Mouse (Mus musculus) limb, embryonic 13.5 days (tissue): Measurements from ENCODE around the gene Apopt1. TPM values are rescaled to one million over a fixed set of nuclear protein-coding genes. Genes with fewer than 3 reads are reported as not detected.
A peak's percentile ranks its signal among the peaks of the same experiment; 100 is the strongest.

ENCODE experiments used
- ATAC-seq: fragments of 200-750 bp; cut with Nextera tagmentation; 2 replicates; pipeline ENCODE4 v1.8.0; 2017; ENCODE audit warnings: low read depth, moderate number of reproducible peaks, moderate TSS enrichment; ENCODE audit not compliant: low FRiP score
- H3K27ac ChIP-seq: fragments of 300-500 bp; sonication (generic); 2 replicates; pipeline ENCODE4 v1.5.1; 2015; ENCODE audit warnings: inconsistent platforms, mild to moderate bottlenecking, moderate library complexity
- H3K27me3 ChIP-seq: fragments of 300-500 bp; sonication (generic); 2 replicates; pipeline ENCODE4 v1.6.1; 2015; ENCODE audit warnings: mild to moderate bottlenecking, inconsistent platforms
- H3K36me3 ChIP-seq: fragments of 300-500 bp; sonication (generic); 2 replicates; pipeline ENCODE4 v1.6.1; 2015; ENCODE audit warnings: inconsistent platforms, mild to moderate bottlenecking, moderate library complexity
- H3K4me1 ChIP-seq: fragments of 300-500 bp; sonication (generic); 2 replicates; pipeline ENCODE4 v1.6.1; 2015; ENCODE audit warnings: inconsistent platforms
- H3K4me2 ChIP-seq: fragments of 300-500 bp; sonication (generic); replicated peaks from 2 replicates; pipeline ENCODE4 v1.6.1; 2015; ENCODE audit warnings: inconsistent platforms, mild to moderate bottlenecking, moderate library complexity
- H3K4me3 ChIP-seq: fragments of 300-500 bp; sonication (generic); 2 replicates; pipeline ENCODE4 v1.5.1; 2015; ENCODE audit warnings: moderate library complexity, mild to moderate bottlenecking, inconsistent platforms
- H3K9ac ChIP-seq: fragments of 300-500 bp; sonication (generic); 2 replicates; pipeline ENCODE4 v1.6.1; 2015; ENCODE audit warnings: mild to moderate bottlenecking, inconsistent platforms
- H3K9me3 ChIP-seq: fragments of 300-500 bp; sonication (generic); 2 replicates; pipeline ENCODE4 v1.6.1; 2016; ENCODE audit warnings: inconsistent platforms
- WGBS: fragments of 180-500 bp; shearing (Covaris S2); methylation state at CpG from one replicate; pipeline ENCODE4 v1.1.7; 2015; 5-methylcytosine and 5-hydroxymethylcytosine counted together
- polyA plus RNA-seq: library from polyadenylated mRNA; unstranded; fragments of >200 nt; fragmentation: Nextera tagmentation; extraction: Ambion mirVana; gene quantifications from 2 replicates; pipeline ENCODE4 v1.2.1, GENCODE M21; 2015

Gene Apopt1
- polyA plus RNA-seq, 1 experiment from 2014 or later = 60.8 TPM

DNA sequence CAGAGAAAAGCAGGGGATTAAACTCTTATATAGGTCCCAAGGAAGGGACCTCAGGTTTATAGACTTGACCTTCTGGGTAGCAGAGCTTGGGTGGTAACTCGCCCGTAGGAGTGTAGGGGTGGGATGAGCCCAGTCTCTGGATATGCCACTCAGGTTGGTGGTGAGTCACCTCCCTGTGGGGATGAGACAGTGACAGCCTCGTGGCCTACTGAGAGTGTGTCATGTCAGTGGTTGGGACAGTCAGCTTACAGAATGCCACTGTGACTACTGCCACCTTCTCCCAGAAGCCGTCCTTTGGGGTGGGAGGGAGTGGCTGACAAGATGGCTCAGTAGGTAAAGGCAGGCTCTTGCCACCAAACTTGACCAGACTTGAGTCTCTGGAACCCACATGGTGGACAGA lies 26.7 kb upstream of the Apopt1 start:
- no peak for ATAC-seq
- Histone ChIP-seq H3K9ac (no peak overlapping the region), H3K27ac (no peak overlapping the region), H3K4me3 (no peak overlapping the region), H3K9me3 (no peaks in the 10 kb centered on the region), H3K4me2 (no peak overlapping the region), H3K36me3 (peaks cover 25% of the 10 kb centered on the region), H3K27me3 (no peaks in the 10 kb centered on the region), H3K4me1 (peaks cover 18% of the 10 kb centered on the region)
- 77% methylated on average over 4 of the region's 4 CpGs for WGBS

DNA sequence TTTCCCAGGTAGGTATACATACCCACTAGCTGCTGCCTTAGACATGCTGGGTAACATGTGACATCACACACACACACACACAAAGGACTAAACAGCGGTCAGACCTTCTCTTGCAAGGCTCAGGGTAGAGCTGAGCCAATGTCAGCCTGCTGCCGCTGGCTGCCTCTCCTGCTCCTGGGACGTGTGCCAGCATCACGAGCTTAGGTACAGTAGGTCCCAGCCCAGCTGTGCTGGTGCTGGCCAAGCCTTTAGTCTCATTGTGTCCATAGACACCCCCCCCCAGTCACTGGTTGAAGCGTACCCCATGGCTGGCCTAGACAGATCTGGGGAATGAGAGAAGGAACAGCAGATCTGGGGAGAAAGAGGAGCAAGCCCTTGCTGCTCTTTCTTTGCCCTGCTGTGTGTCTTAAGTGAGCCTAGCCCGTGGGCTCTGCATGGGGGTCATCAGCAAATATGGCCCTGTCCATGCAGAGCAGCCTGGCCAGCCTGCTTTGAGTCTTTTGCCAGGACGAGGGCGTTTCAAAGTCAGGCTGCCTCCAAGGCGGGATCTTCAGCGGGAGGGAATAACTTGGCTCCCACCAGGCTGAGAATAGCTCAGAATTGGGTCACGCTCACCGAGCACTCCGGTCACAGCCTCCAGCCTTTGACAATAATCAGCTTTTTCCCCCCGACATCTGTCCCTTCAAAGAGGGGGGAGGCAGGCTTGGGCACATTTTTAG lies 25.6 kb upstream of the Apopt1 start:
- H3K4me1 ChIP-seq = peaks cover 23% of the 10 kb centered on the region
- no peak; the same call in 1 of the 2 replicates for ATAC-seq
- no peak overlapping the region for H3K9ac ChIP-seq
- H3K4me3 ChIP-seq = no peak overlapping the region
- no peak overlapping the region for H3K27ac ChIP-seq
- no peaks in the 10 kb centered on the region for H3K27me3 ChIP-seq
- H3K4me2 ChIP-seq = no peak overlapping the region
- WGBS = 42% methylated on average over 14 of the region's 14 CpGs
- H3K36me3 ChIP-seq = peaks cover 14% of the 10 kb centered on the region
- H3K9me3 ChIP-seq = no peaks in the 10 kb centered on the region

DNA sequence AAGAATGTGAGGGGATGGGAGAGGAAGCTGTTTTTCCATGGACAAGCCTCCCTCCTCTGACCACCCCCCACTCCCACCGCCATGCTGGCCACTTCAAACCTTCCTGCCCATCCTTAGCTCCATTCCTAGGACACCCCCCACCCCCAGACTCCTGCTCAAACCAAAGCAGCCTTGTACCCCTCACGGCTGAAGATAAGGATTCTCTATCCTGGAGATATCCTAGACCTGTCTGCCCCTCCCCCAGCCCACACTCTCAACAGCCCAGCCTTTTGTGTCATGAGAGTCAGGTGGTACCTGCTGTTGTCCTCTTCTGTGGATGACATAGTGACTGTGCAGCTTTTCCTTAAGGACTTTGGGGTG lies 25.0 kb upstream of the Apopt1 start:
- no peak overlapping the region for H3K4me3 ChIP-seq
- 61% methylated on average over 2 of the region's 2 CpGs for whole genome bisulfite sequencing
- H3K9me3 ChIP-seq = no peaks in the 10 kb centered on the region
- peaks cover 9% of the 10 kb centered on the region for H3K36me3 ChIP-seq
- no peak for ATAC-seq
- no peak overlapping the region for H3K27ac ChIP-seq
- no peak overlapping the region for H3K9ac ChIP-seq
- no peaks in the 10 kb centered on the region for H3K27me3 ChIP-seq
- H3K4me1 ChIP-seq = peaks cover 28% of the 10 kb centered on the region
- no peak overlapping the region for H3K4me2 ChIP-seq

DNA sequence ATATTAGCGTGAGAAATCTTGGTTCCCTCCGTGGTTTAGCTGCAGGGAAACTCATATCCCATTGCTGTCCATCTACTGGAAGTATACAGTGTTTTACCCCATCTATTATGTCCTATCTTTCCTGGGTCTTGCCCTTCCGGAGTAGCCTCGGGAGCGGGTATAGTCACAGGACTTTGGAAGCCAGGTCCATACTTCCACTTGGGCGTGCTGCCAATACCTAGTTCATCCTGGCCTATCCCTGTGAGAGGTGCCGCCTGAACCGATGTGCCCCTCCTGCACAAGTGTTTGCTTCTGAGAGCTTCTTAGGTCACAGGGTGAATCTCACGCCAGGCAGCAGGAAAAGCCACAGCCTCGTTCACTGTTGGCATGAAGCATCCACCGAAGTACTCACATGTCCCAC lies 23.6 kb upstream of the Apopt1 start:
- no peaks in the 10 kb centered on the region for H3K36me3 ChIP-seq
- no peaks in the 10 kb centered on the region for H3K27me3 ChIP-seq
- H3K4me2 ChIP-seq = no peak overlapping the region
- WGBS = 85% methylated on average over 11 of the region's 11 CpGs
- peaks cover 42% of the 10 kb centered on the region for H3K4me1 ChIP-seq
- ATAC-seq = no peak
- H3K4me3 ChIP-seq = no peak overlapping the region
- H3K27ac ChIP-seq = no peak overlapping the region
- H3K9me3 ChIP-seq = no peaks in the 10 kb centered on the region
- no peak overlapping the region for H3K9ac ChIP-seq

DNA sequence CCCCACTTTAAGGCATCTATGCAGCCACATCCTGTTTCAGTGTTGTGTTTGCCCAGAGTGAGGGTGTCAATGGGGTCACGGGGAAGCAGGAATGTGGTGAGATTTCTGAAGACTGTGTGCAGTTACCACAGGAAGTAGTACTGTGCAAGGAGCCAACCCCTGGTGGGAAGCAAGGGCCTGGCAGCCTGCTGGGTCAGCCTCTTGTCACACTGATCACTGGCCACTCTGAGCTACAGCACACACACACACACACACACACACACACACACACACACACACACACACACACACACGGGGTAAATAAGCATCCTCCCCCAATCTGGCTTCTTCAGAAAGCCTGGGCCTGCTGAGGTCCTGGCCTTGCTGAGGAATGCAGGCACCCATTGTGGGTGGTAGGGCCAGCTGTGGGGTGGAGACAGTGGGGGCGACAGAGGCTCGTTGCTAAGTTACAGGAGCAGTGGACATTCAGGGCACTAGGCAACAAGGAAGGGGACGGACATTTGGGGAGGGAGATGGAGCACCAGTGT lies 21.7 kb upstream of the Apopt1 start:
- H3K27ac ChIP-seq = no peak overlapping the region
- H3K4me2 ChIP-seq = no peak overlapping the region
- no peaks in the 10 kb centered on the region for H3K9me3 ChIP-seq
- no peaks in the 10 kb centered on the region for H3K27me3 ChIP-seq
- no peaks in the 10 kb centered on the region for H3K36me3 ChIP-seq
- no peak overlapping the region for H3K4me3 ChIP-seq
- H3K4me1 ChIP-seq = peaks cover 50% of the 10 kb centered on the region
- WGBS = 36% methylated on average over 5 of the region's 5 CpGs
- H3K9ac ChIP-seq = no peak overlapping the region
- ATAC-seq = no peak

DNA sequence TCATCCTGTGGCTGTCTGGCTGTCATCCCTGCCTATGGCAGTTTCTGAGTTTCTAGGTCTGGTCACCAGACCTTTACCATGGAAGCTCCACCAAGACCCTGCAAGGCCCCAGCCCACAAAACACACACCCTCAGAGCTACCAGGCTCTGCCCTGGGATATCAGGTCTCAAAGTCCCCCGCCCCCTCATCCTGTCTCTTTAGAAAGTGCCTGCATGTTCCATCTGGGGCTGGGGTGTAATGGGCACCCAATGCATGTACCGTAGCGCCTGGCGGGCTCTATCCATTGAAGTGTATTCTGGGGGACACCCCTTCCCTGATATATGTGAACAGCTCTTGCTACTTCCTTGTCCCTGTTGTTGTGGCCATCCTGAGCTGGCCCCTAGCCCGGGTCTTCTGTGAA lies 20.2 kb upstream of the Apopt1 start:
- Histone ChIP-seq H3K9ac (no peak overlapping the region), H3K4me1 (peaks cover 39% of the 10 kb centered on the region), H3K9me3 (no peaks in the 10 kb centered on the region), H3K36me3 (no peaks in the 10 kb centered on the region), H3K27ac (peak overlapping the region; percentile 28; the same call in 1 of the 2 replicates), H3K27me3 (no peaks in the 10 kb centered on the region), H3K4me2 (no peak overlapping the region), H3K4me3 (no peak overlapping the region)
- no peak for ATAC-seq
- WGBS = 82% methylated on average over 5 of the region's 5 CpGs

DNA sequence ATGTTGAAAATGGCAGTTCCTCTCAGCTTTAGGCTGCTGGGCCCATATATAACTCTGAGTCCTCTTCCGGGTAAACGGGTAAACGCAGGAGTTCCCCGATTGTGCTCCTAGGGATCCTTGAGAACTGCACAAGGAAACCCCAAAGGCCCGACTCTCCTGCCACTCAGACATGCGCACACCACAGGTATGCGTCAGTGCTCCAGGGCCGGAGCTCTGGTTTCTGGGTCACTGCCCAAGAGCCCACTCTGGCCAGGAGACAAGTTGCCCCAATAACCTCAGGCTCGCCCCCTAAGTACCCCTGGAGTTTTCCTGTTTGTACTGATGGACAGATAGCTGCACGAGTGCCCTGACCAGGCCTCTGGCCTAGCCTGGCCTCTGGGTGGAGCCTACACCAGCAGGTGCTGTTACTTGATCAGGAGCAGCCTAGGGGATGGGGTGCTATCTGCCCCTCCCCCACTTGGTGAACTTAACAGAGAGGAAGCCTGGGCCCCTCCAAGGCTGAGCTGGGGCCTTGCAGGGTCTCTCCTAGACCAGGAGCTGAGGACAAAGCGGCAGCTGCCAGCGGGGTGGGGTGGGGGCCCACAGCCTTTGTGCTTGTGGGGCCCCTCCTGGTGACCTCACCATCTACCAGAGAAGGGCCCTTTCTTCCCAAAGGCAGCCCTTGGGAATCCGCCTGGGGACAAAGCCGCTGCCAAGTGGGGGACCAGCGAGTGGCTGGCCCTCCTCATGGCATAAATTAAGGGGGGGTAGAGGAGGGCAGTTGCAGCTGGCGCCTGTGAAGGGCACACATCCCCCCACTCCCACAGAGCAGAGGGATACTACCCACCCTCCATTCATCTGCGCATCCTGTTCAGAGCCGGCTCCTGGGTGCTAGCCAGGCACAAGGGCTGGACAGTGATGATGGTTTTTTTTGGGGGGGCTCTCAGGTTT lies 19.5 kb upstream of the Apopt1 start:
- Histone ChIP-seq H3K9me3 (no peaks in the 10 kb centered on the region), H3K27ac (peak overlapping the region; percentile 28; the same call in 1 of the 2 replicates), H3K4me1 (peaks cover 37% of the 10 kb centered on the region), H3K27me3 (no peaks in the 10 kb centered on the region), H3K4me2 (peak overlapping the region; percentile 23), H3K36me3 (no peaks in the 10 kb centered on the region), H3K4me3 (no peak overlapping the region), H3K9ac (peak overlapping the region; percentile 46)
- WGBS = 46% methylated on average over 18 of the region's 18 CpGs
- peak; percentile 54 for ATAC-seq

DNA sequence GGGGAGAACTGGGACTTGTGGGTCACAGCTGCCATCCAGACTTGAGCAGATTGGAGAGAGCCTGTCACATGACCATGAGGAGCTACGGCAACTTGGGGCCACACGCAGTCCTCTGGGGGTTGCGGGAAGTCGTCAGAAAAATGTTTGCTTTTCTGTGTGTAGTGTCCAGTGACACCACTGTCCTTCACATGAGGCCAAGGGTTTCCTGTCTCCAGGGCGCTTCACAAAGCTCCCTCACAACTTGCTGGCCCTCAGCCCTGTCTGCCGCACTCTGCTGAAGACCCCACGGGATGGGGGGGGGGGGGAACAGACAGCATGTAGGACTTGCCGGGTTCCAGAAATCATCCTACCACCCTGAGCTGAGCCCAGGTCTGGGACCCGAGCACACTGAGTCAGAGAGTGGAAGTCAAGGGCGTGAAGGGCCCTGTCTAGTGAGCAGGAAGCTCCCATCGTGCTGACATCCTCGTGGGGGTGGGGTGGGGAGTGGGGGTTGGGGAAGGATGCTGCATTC lies 18.7 kb upstream of the Apopt1 start:
- H3K4me3 ChIP-seq = no peak overlapping the region
- H3K9me3 ChIP-seq = no peaks in the 10 kb centered on the region
- H3K36me3 ChIP-seq = no peaks in the 10 kb centered on the region
- WGBS = 28% methylated on average over 12 of the region's 12 CpGs
- H3K27me3 ChIP-seq = no peaks in the 10 kb centered on the region
- no peak; the same call in 1 of the 2 replicates for ATAC-seq
- H3K4me1 ChIP-seq = peaks cover 37% of the 10 kb centered on the region
- H3K9ac ChIP-seq = peak overlapping the region; percentile 46; the same call in 1 of the 2 replicates
- peak overlapping the region; percentile 23 for H3K4me2 ChIP-seq
- H3K27ac ChIP-seq = peak overlapping the region; percentile 28; the same call in 1 of the 2 replicates

DNA sequence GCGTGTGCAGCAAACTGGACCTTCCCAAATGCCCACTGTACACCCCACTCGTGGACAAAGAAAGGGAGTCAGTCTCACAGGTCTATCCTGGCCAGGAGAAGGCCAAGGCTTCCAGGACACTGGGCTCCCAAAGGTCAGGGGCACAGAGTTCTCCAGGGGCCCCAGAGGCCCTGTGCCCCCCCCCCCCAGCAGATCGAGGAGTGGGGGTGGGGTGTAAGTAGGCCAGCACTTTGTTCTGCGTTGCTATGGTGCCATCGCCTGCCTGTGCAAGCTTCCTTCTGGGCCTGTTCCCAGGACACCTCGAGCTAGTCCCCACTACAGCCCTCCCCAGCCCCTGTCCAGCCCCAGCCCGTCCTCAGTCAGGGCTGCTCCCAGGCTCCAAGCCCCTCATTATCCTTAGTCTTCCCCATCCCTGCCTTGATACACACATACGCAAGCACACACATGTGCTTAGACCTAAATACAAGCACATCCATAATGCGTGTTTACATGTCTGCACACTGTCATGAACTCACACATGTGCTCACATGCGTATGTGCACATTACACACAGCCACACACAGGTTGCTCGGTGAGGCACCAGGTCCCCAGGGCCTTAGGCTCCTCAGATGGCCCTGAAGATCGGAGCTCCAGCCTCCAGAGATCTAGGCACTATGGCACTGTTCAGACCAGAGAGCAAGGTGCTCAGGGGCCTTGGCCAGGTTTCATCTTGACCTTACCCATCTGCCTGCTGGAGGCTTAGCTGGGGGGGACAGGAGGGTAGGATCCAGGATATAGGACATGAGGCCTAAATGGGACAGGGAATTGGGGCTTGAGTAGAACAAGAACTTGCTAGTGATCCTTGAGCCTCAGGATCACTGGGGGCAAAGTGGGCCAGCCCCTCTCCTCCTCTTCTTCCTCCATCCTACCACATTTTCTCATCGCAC lies 17.9 kb upstream of the Apopt1 start:
- Histone ChIP-seq H3K9me3 (no peaks in the 10 kb centered on the region), H3K4me3 (no peak overlapping the region), H3K27ac (no peak overlapping the region), H3K36me3 (no peaks in the 10 kb centered on the region), H3K27me3 (no peaks in the 10 kb centered on the region), H3K4me2 (no peak overlapping the region), H3K4me1 (peaks cover 37% of the 10 kb centered on the region), H3K9ac (no peak overlapping the region)
- ATAC-seq = no peak
- WGBS = 65% methylated on average over 10 of the region's 13 CpGs

DNA sequence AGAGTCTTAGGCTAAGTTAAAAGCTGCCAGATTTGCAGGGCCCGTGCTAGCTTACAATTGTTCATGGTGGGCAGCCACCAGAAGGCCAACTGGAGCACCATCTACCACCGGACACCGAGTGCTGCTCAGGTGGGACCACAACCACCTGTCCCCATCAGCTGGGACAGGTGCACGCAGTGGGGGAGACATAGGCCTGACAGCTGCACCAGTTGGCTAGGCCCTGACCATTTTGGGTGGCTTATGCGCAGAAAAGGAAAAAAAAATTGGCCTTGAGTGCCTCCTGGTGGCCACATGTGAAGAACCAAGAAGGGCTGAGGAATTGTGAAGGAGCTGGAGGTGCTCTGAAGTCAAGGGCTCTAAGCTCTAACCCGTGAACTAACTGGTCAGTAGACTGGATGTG lies 16.8 kb upstream of the Apopt1 start:
- no peaks in the 10 kb centered on the region for H3K9me3 ChIP-seq
- no peak overlapping the region for H3K27ac ChIP-seq
- no peak overlapping the region for H3K4me3 ChIP-seq
- peaks cover 33% of the 10 kb centered on the region for H3K4me1 ChIP-seq
- H3K4me2 ChIP-seq = no peak overlapping the region
- H3K36me3 ChIP-seq = no peaks in the 10 kb centered on the region
- no peak overlapping the region for H3K9ac ChIP-seq
- 28% methylated on average over 6 of the region's 6 CpGs for WGBS
- H3K27me3 ChIP-seq = no peaks in the 10 kb centered on the region
- no peak; the same call in 1 of the 2 replicates for ATAC-seq

DNA sequence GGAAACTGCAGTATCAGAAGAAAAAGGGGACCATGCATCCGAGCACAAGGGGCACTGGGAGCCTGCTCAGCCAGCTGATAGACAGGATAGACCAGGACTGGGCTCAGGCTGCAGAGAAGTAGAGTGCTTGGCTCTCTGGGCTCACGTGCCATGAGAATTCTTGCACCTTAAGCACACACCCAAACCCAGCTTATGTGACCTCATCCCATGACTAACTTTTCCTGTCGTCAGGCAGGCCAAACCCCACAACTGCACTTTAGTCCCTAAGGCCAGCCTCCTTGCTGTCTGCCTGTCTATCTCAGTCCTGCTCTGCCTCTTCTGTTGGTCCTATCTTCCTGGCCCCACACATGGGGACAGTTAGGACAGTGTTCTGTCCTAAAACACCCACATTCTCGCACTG lies 15.4 kb upstream of the Apopt1 start:
- no peak for ATAC-seq
- WGBS = 59% methylated on average over 4 of the region's 4 CpGs
- H3K27ac ChIP-seq = no peak overlapping the region
- H3K9ac ChIP-seq = peak overlapping the region; percentile 21; the same call in 1 of the 2 replicates
- H3K27me3 ChIP-seq = no peaks in the 10 kb centered on the region
- no peaks in the 10 kb centered on the region for H3K36me3 ChIP-seq
- peaks cover 25% of the 10 kb centered on the region for H3K4me1 ChIP-seq
- H3K9me3 ChIP-seq = no peaks in the 10 kb centered on the region
- no peak overlapping the region for H3K4me2 ChIP-seq
- H3K4me3 ChIP-seq = no peak overlapping the region
